Mouse (Mus musculus) lung, embryonic 16.5 days (tissue): ENCODE data around the gene Gm10282. TPM values are rescaled to one million over a fixed set of nuclear protein-coding genes. Genes with fewer than 3 reads are reported as not detected.

Experiments used
- ATAC-seq: fragments of 200-750 bp; cut with Nextera tagmentation; 2 replicates; pipeline ENCODE4 v1.8.0; 2017; ENCODE audit warnings: low read depth, mild to moderate bottlenecking, moderate library complexity
- H3K27ac ChIP-seq: fragments of 300-500 bp; sonication (generic); 2 replicates; pipeline ENCODE4 v1.5.1; 2014; ENCODE audit warnings: mild to moderate bottlenecking, control low read depth, low read length
- H3K27me3 ChIP-seq: fragments of 300-500 bp; sonication (generic); 2 replicates; pipeline ENCODE4 v1.6.1; 2014; ENCODE audit warnings: low read depth, low read length, mixed read lengths; ENCODE audit not compliant: control insufficient read depth, insufficient read depth
- H3K36me3 ChIP-seq: fragments of 300-500 bp; sonication (generic); 2 replicates; pipeline ENCODE4 v1.6.1; 2014; ENCODE audit warnings: low read length; ENCODE audit not compliant: control insufficient read depth, insufficient read depth
- H3K4me1 ChIP-seq: fragments of 300-500 bp; sonication (generic); replicated peaks from 2 replicates; pipeline ENCODE4 v1.6.1; 2014; ENCODE audit warnings: low read length, mixed read lengths; ENCODE audit not compliant: control insufficient read depth, insufficient read depth
- H3K4me2 ChIP-seq: fragments of 300-500 bp; sonication (generic); 2 replicates; pipeline ENCODE4 v1.6.1; 2014; ENCODE audit warnings: low read depth, low read length, control low read depth
- H3K4me3 ChIP-seq: fragments of 300-500 bp; sonication (generic); 2 replicates; pipeline ENCODE4 v1.5.1; 2014; ENCODE audit warnings: mild to moderate bottlenecking, low read length, control low read depth
- H3K9ac ChIP-seq: fragments of 300-500 bp; sonication (generic); 2 replicates; pipeline ENCODE4 v1.6.1; 2014; ENCODE audit warnings: low read length, control low read depth
- H3K9me3 ChIP-seq: fragments of 300-500 bp; sonication (generic); 2 replicates; pipeline ENCODE4 v1.6.1; 2016; ENCODE audit warnings: low read length; ENCODE audit not compliant: control insufficient read depth
- WGBS: fragments of 180-500 bp; shearing (Covaris S2); extraction: QIAGEN DNeasy Blood & Tissue Kit; methylation state at CpG from one replicate; pipeline ENCODE4 v1.1.7; 2014; 5-methylcytosine and 5-hydroxymethylcytosine counted together
- polyA plus RNA-seq: library from polyadenylated mRNA; unstranded; fragments of >200 nt; fragmentation: Nextera tagmentation; extraction: Ambion mirVana; gene quantifications from 2 replicates; pipeline ENCODE4 v1.2.1, GENCODE M21; 2015

The Gm10282 gene
- polyA plus RNA-seq, 1 experiment from 2014 or later = 33.3 TPM

DNA sequence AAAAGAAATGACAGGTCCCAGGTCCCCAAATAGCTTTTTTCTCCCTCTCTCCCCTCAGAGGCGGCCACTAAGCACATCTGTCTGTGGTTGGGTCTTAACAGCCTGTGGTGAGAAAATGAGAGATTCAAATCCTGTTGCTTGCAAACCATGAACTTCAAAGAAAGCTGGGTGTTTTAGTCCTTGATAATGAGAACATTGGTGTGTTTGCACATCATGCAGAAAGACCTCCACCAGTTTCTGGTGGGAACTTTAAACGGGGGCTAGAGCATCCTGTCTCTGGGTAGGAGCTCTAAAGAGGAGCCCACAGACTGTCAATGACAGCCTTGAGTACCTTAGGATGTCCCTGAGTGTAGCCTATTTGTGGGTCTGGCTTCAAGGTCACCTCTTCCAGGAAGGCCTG, 14.0 kb downstream of the Gm10282 start:
- Histone ChIP-seq H3K9ac (no peak overlapping the region), H3K27me3 (no peaks in the 10 kb centered on the region), H3K36me3 (no peaks in the 10 kb centered on the region), H3K4me2 (no peak overlapping the region), H3K4me1 (peaks cover 8% of the 10 kb centered on the region), H3K4me3 (no peak overlapping the region), H3K27ac (no peak overlapping the region), H3K9me3 (no peaks in the 10 kb centered on the region)
- no peak for ATAC-seq
- 57% methylated on average over 2 of the region's 2 CpGs for WGBS

DNA sequence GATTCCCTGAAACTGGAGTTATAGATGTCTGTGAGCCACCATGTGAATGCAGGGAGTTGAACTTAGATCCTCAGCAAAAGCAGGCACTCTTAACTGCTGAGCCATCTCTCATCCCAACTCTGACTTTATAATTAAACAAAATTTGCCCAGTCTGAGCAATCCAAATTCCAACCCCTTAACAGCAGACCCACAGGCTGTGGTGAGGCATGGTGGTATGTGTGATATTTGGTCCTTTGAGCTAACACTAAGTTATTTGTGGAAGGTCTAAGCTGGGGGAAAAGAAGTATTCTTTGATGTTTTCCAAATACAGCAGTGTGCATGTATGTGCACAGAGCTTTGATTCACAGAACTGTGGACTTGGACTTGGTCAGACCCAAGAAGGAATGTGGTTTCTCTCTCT, 16.0 kb downstream of the Gm10282 start:
- Histone ChIP-seq H3K27me3 (no peaks in the 10 kb centered on the region), H3K9me3 (no peaks in the 10 kb centered on the region), H3K27ac (no peak overlapping the region), H3K36me3 (no peaks in the 10 kb centered on the region), H3K4me1 (no peaks in the 10 kb centered on the region), H3K9ac (no peak overlapping the region), H3K4me3 (no peak overlapping the region), H3K4me2 (no peak overlapping the region)
- no peak for ATAC-seq

DNA sequence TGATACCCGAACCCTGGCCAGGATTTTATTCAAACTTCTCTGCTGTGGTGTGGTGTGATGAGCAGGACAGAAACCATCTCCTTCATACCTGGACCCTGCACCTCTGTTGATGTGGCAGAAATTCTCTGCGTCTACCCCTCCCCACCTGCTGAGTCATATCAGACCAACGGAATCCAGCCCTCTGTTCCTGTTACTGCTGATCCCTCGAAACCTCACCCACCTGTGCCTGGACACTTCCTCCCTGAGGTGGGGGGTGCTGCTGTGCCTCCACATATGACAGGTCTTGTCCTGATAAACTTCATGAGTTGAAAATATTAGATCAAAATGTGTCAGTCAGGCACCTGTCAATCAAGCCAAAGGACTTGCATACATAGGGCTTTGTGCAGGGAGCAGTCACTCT, 19.8 kb downstream of the Gm10282 start:
- 57% methylated on average over 4 of the region's 4 CpGs for WGBS
- Histone ChIP-seq H3K4me2 (no peak overlapping the region), H3K9me3 (no peaks in the 10 kb centered on the region), H3K4me1 (no peaks in the 10 kb centered on the region), H3K36me3 (no peaks in the 10 kb centered on the region), H3K27me3 (no peaks in the 10 kb centered on the region), H3K4me3 (no peak overlapping the region), H3K27ac (no peak overlapping the region), H3K9ac (no peak overlapping the region)
- no peak for ATAC-seq

GRCm38 (mm10) chr8:72281634-72282033, 23.4 kb downstream of the Gm10282 start:
- Histone ChIP-seq H3K27ac (peak overlapping the region; percentile 9), H3K9ac (no peak overlapping the region), H3K36me3 (no peaks in the 10 kb centered on the region), H3K9me3 (no peaks in the 10 kb centered on the region), H3K4me1 (no peaks in the 10 kb centered on the region), H3K27me3 (no peaks in the 10 kb centered on the region), H3K4me2 (no peak overlapping the region), H3K4me3 (no peak overlapping the region)
- ATAC-seq = peak; percentile 85
- 25% methylated on average over 3 of the region's 3 CpGs for whole genome bisulfite sequencing

- H3K4me1 ChIP-seq = no peaks in the 10 kb centered on the region
- no peak for ATAC-seq
- H3K27me3 ChIP-seq = no peaks in the 10 kb centered on the region
- no peaks in the 10 kb centered on the region for H3K9me3 ChIP-seq
- no peak overlapping the region for H3K4me2 ChIP-seq
- H3K9ac ChIP-seq = no peak overlapping the region
- H3K27ac ChIP-seq = no peak overlapping the region
- WGBS = 73% methylated on average over 7 of the region's 7 CpGs
- H3K36me3 ChIP-seq = no peaks in the 10 kb centered on the region
- H3K4me3 ChIP-seq = no peak overlapping the region
Observed at GRCm38 (mm10) chr8:72279151-72279550, 25.9 kb downstream of the Gm10282 start.

- WGBS = 37% methylated on average over 3 of the region's 3 CpGs
- H3K4me3 ChIP-seq = no peak overlapping the region
- no peaks in the 10 kb centered on the region for H3K36me3 ChIP-seq
- no peaks in the 10 kb centered on the region for H3K9me3 ChIP-seq
- no peak overlapping the region for H3K27ac ChIP-seq
- H3K9ac ChIP-seq = no peak overlapping the region
- no peaks in the 10 kb centered on the region for H3K4me1 ChIP-seq
- H3K4me2 ChIP-seq = no peak overlapping the region
- H3K27me3 ChIP-seq = no peaks in the 10 kb centered on the region
- ATAC-seq = no peak
Observed at GRCm38 (mm10) chr8:72277244-72277643, 27.8 kb downstream of the Gm10282 start.

DNA sequence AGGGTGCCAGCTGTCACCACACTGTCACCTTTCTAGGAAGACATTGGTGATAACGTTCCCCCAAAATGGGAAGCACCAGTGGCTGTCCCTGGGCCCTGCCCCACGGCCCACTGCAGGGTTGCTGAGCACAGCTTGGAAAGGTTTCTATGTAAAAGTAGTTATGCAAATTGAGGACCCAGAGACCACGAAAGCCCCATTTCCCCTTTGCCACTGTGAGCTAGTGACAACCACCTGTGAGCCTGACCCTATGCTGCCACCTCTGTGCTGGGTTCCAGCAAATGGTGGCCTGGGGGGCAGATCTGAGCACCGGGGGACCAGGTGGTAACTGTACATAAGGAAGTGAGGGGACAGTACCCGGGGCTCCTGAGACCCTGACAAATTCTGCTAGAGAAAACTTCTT, 31.3 kb downstream of the Gm10282 start:
- no peaks in the 10 kb centered on the region for H3K4me1 ChIP-seq
- H3K4me2 ChIP-seq = no peak overlapping the region
- H3K36me3 ChIP-seq = no peaks in the 10 kb centered on the region
- no peaks in the 10 kb centered on the region for H3K27me3 ChIP-seq
- no peak for ATAC-seq
- 63% methylated on average over 5 of the region's 5 CpGs for WGBS
- H3K9me3 ChIP-seq = no peaks in the 10 kb centered on the region
- H3K27ac ChIP-seq = no peak overlapping the region
- H3K4me3 ChIP-seq = no peak overlapping the region
- no peak overlapping the region for H3K9ac ChIP-seq

DNA sequence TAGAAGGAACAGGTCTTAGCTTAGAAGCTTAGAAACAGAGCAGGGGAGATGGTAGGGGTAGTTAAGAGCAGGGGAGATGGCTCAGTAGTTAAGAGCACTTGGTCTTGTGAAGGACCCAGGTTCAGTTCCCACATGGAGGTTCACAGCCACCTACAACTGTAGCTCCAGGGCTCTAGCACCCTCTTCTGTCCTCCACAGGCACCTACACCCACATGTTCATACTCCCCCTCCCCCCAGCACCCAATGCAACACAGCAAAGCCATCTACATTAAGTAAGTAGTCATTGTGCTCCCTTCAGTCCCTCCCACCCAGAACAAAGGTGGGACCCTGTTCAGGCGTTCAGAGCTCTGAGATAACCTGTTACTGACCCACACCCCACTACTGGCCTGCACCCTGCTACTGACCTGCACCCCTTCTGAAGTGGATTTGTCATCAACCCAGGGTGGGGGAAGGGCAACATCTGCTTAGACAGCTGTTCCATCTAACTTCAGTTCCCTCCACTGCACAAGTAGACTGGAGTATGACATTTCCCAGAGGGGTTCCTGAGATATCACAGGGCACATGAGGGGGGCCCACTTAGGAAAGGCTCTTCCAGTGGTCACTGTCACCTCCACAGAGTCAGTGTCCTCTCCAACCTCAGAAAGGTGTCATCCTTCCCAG, 31.8 kb downstream of the Gm10282 start:
- no peaks in the 10 kb centered on the region for H3K4me1 ChIP-seq
- no peak overlapping the region for H3K27ac ChIP-seq
- no peaks in the 10 kb centered on the region for H3K36me3 ChIP-seq
- 55% methylated on average over 1 of the region's 1 CpGs for WGBS
- no peak for ATAC-seq
- no peaks in the 10 kb centered on the region for H3K27me3 ChIP-seq
- H3K9me3 ChIP-seq = no peaks in the 10 kb centered on the region
- H3K4me2 ChIP-seq = no peak overlapping the region
- no peak overlapping the region for H3K9ac ChIP-seq
- H3K4me3 ChIP-seq = no peak overlapping the region

- Histone ChIP-seq H3K4me3 (no peak overlapping the region), H3K27me3 (no peaks in the 10 kb centered on the region), H3K27ac (no peak overlapping the region), H3K36me3 (no peaks in the 10 kb centered on the region), H3K4me1 (no peaks in the 10 kb centered on the region), H3K4me2 (no peak overlapping the region), H3K9ac (no peak overlapping the region), H3K9me3 (no peaks in the 10 kb centered on the region)
- peak; percentile 67; the same call in 1 of the 2 replicates for ATAC-seq
- 11% methylated on average over 3 of the region's 3 CpGs for WGBS
Observed at GRCm38 (mm10) chr8:72272361-72272760, 32.7 kb downstream of the Gm10282 start.

- 60% methylated on average over 3 of the region's 3 CpGs for WGBS
- Histone ChIP-seq H3K9me3 (no peaks in the 10 kb centered on the region), H3K36me3 (no peaks in the 10 kb centered on the region), H3K4me1 (no peaks in the 10 kb centered on the region), H3K9ac (no peak overlapping the region), H3K27me3 (no peaks in the 10 kb centered on the region), H3K27ac (no peak overlapping the region), H3K4me2 (no peak overlapping the region), H3K4me3 (no peak overlapping the region)
- no peak for ATAC-seq
Observed at GRCm38 (mm10) chr8:72271691-72272090, 33.4 kb downstream of the Gm10282 start.
